17 mouse cellular contexts compared by ENCODE assay signal in the genomic region with DNA sequence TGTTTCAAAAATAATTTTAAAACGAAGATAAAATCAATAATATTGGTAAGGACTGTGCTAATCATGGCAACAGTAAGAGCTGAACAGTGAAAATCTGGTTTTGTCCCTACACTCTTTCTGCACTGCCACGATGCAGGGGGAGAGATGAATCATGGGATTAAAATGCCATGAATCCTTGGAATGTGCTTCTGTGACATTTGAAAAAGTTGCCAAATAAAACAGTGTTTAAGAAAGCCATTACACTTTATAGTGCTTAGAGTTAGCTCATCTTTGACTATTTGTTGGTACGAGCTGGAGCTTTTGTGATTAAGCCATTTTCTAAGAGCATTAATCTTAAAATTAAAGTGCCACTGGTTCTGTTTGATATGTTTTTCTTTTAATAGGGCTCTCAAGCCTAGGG.
"Had no signal": no experiment of that assay in that cellular context is flagged by ENCODE, and none has a peak within 500 bp of the region (broad histone marks: within the 10 kb centered on the region; RNA-seq: fewer than 3 reads in every experiment).

No protein-coding gene starts in this region.

- H3K9me3 ChIP-seq: liver, embryonic 13.5 days; midbrain, embryonic 10.5 days; midbrain, embryonic 13.5 days; neural tube, embryonic 13.5 days; stomach, embryonic 15.5 days had no signal

- H3K4me3 ChIP-seq: liver, embryonic 13.5 days; midbrain, embryonic 10.5 days; midbrain, embryonic 13.5 days; myocyte; neural tube, embryonic 13.5 days; stomach, embryonic 15.5 days had no signal

- DNase-seq: kidney, adult 11 months; kidney, adult 9 months; kidney, postnatal 10 days; kidney, postnatal 4 days; liver, embryonic 13.5 days; lung, postnatal 14 days; retina, postnatal 1 day; right cerebral cortex, postnatal 25 days; spleen, adult 18-20 months; thymus, postnatal 25 days had no signal

- H3K27ac ChIP-seq: liver, embryonic 13.5 days; macrophage; midbrain, embryonic 10.5 days; midbrain, embryonic 13.5 days; neural tube, embryonic 13.5 days; stomach, embryonic 15.5 days had no signal

- H3K27me3 ChIP-seq: liver, embryonic 13.5 days; midbrain, embryonic 13.5 days; neural tube, embryonic 13.5 days; stomach, embryonic 15.5 days had no signal

- H3K9ac ChIP-seq: liver, embryonic 13.5 days; midbrain, embryonic 13.5 days; neural tube, embryonic 13.5 days; stomach, embryonic 15.5 days had no signal

- H3K4me2 ChIP-seq: liver, embryonic 13.5 days; midbrain, embryonic 13.5 days; neural tube, embryonic 13.5 days; stomach, embryonic 15.5 days had no signal

- ATAC-seq: midbrain, embryonic 13.5 days; midbrain, embryonic 16.5 days had no signal

- H3K36me3 ChIP-seq: liver, embryonic 13.5 days; midbrain, embryonic 10.5 days; midbrain, embryonic 13.5 days; neural tube, embryonic 13.5 days; stomach, embryonic 15.5 days had no signal

- H3K4me1 ChIP-seq: liver, embryonic 13.5 days; midbrain, embryonic 10.5 days; midbrain, embryonic 13.5 days; neural tube, embryonic 13.5 days; stomach, embryonic 15.5 days had no signal
